Mouse (Mus musculus) MEL-GATA-1-ER (cell line): Measurements from ENCODE around the gene Tcerg1l.

Source experiments
- DNase-seq: peaks from one replicate; pipeline ENCODE4 v3.0.0-alpha.2; 2012; ENCODE audit warnings: low read depth; ENCODE audit errors: extremely low read depth

Tcerg1l gene

DNA sequence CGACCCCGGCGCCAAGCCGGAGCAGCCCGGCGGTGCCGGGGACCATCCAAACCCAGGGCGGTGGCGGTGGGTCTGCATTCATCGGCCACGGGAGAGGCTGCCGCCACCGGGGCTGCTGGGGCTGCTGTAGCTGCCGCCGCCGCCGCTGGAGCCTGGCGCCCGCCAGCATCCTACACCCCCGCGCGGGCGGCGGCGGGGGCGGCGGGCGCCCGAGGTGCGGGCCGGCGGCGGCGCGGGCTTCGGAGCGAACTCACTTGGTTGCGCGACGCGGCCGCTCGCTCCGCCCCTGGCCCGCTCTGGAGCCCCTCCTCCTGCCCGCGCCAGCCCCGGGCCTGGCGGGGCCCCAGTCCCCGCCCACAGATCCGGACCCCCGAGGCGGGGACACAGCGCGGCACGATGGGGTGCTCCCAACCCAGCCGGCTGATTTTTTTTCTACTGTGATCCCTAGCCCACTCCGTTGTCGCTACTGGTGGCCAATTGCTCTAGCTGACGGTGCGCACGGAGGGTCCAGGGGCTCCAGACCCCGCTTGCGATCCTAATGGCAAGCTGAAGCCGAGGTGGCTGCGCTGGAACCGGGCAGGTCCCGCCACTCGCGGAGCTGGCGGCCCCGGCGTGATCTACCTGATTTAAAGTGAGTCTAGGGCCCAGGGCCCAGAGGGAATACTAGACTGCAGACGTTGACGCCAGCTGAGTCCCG is at the start of gene Tcerg1l:
Gene Tcerg1l, minus strand, starts transcription at position 246 of the 697 bp plus-strand sequence.
- DNase-seq = no peak

DNA sequence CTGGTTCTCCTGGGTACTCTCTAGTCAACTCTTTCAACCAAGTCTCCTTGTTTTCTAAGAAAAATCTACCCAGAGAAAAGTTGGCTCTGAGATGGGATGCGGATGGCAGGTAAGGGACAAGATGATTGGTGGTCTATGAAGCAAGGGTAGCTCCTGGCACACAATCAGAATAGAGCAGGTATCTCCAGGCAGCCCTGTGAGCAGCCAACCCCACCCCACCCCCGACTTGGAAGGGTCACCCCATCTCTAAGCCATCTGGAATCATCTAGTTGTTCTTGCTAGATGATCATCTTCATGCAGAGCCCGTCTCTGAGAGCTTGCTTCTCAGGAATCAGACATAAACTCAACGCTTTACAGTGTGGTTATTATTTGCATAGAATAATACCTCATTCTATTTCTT is 44.6 kb upstream of the Tcerg1l start:
- DNase-seq = no peak

DNA sequence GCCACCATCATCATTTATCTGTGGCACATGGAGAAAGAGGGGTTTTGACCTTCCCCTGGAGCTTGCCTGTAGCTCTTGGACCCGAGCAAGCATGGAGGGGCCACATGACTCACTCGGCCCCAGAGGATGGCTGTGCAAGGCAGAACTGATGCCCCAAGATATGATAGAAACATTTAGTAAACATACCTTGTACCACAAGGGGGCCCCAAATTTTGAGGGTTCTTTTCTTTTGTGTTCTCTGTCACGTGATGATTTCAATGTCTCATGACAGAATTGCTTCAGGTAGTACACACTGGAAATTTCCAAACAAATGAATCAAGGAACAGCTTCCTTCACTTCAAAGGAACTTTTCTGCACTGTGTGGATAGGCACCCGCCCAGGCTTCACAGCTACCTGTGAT is 35.0 kb upstream of the Tcerg1l start:
- DNase-seq = no peak

DNA sequence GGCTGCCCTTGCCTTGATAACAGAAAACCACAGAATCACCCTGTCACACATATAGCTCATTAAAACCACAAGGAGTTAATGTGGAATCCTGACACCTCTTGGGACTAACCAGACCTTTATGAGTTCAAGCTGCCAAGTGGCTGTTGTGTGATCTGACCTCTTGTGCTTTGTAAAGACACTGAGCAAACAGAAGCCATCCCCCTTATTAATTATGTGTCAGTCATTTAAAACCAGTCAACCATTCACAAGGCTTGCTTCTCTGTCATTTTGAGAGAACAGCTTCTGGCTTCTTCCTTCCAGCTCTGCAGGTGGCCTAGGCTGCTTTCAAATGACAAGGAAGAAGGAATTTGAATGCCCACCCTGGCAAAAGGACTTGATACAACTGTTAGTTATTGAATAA is 33.9 kb upstream of the Tcerg1l start:
- no peak for DNase-seq

DNA sequence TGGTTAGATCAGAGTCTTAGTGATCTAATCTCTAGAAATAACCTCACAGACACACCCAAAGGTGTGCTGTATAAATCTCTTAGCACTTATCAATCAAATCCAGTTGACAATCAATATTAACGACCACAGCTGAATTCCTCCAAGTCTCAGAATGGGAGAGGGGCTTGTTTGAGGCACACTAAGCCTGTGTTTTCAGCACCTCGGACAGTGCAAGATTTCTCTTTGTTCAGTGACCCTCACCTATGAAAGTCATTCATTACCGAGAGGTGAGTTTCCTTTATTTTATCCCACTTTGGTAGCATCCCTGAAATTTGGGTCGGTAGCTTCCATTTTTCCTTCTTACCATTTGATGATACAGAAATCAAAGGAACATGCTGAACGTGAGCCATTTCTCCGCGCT is 32.4 kb upstream of the Tcerg1l start:
- DNase-seq = no peak

DNA sequence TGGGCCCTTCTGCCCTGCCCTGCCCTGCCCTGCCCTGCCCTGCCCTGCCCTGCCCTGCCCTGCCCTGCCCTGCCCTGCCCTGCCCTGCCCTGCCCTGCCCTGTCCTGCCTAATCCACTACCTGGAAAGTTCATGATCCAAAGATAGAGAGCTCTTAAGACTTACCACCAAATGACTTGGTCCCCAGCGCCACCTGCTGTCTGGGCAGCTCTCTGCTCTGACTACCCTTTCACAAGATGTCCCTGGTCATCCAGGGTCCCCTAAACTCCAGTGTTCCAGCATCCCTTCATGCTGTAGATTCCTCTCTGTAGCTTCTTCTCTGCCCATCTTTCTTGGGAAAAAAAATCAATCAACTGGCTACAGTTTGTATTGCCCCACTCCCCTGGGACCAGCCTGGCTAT is 31.3 kb upstream of the Tcerg1l start:
- no peak for DNase-seq

DNA sequence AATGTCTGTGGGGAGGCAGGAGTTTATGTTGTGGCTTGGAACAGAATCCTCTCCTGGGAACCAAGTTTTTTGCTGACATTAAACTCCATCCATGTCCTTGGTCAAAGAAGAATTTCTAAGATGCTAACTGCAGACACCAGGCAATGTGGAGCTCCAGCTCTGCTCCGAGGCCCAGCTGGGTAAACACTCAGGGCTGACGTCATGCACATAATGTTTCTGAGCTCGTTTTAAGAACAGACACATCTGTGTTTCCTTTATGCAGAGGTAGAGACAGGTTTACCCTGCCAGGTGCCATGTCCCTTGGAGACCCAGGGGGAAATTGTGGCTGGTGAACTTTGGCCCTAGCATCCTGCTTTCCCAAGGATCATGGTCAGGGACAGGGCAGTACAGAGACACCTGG is 29.9 kb upstream of the Tcerg1l start:
- no peak for DNase-seq

DNA sequence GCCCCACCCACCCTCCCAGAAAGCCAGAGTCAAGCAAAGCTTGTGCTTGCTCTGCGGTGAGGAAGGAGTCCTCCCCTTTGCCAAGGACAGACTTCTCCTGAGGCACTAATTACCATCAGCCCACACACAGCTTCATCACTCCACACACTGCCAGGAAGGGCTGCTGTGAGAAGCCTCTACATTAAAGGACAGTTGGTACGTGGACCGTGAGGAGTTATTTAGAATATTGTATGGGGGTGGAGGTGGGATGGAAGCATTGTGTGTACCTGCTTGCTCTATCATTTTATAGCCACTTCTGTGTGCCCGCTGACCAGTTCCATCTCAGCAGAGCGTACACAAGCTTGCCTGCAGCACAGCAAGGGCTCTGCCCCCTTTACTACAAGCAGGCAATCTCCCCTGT is 16.0 kb upstream of the Tcerg1l start:
- DNase-seq = no peak

DNA sequence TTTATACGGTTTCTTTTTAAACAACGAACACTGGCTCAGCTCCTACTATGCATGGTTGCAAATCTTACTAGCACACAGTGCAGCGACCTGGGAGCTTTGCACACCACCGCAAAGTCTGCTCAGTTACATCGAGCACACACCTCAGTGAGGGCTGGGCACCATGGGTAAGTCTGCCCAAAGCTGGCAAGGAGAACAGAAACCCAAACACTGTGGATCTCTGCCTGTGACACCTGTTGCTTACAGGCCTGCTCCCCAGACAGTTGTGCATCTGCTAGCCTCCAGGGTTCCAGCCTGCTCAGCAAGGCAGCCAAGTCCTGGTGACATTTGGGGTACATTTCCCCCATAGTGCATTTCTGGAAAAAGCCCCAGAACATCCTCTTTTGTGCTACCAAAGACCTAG is 4.1 kb upstream of the Tcerg1l start:
- DNase-seq = no peak

DNA sequence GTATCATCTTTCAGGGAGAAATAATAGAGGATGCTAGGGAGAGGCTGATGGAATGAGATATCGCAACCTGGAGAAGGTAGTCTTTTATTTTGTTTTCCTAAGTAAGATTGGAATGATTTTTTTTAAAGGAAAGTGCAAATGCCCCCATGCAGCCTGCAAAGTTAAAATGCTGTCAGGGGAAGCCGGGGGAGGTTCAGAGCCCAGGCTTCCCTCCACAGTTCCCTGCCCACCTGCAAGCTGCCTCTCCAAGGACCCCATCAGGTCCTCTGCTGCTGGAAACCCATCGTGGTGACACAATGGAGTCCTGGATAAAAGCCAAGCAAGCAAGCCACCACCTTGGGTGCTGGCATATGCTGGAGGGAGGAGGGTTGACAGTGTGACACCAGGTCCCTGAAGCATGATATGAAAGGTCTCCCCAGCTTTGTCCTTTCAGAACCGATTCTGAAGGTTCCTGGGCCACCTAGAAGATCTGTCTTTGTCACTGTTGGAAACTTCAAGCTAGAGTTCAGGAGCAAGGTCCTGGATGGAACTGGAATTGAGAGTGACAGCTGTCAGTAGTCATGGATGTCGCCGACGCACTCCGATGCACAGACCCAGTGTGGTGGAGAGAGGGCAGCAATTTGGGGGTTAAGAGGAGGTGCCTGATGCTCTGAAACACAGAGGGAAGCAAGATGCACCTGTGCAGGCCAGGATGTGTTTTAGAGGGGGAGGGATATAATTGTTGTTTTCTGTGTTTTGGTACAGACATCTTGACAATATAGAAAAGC is 3.2 kb upstream of the Tcerg1l start:
- DNase-seq = no peak

DNA sequence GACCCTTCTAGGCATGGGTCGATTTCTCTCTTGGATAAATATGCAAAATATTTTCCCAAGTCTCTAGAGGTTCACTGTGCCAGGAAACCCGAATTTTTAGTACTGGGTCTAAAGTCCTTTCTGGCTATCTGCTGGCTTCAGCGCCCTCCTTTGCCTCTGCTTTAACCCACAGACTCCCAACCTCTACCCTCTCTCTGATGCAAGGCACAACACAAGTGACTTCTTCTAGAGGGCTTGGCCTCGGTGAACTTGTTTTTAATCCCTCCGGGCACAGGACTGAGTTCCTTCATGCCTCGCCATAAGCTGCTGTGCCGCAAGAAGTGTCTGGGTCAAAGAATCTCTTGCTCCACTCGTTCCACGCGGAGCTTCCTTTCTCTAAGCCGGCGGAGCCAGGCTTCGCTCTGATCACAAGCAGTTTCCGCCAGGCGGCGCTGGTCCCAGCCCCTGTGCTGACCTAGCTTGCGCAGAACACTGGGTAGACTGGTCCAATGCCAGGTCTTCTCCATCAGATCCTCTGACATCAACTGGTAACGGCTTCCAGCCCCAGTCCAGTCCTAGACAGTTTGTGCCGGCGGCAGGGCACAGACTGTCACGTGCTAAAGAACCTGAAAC is 758 bp upstream of the Tcerg1l start:
- DNase-seq = no peak

DNA sequence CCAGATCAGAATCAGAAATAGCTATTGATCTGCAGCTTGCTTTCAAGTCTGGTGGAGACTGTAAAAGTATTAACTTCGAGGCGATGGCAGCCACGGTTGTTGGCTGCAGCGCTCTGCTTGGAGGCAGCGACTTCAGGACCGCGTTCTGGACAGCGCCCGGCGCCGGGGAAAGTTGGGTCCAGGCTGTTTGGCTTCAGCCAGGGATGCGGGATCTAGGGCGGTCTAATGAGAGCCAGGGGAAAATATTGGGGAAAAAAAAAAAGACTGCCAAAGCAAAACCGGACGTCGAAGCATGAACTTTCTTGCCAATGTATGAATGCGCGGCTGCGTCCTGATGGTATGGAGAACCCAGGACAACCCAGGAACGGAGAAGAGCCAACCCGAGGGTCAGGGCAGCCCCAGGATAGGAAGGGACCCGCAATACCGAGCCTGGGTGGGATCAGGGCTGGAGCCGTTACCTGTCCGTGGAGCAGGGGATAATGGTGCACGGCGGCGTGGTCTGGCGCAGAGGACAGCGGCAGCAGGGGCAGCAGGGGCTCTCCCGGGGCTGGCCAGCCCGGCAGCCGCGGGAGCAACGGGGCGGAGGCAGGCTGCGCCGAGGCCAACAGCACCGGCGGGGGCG is 556 bp downstream of the Tcerg1l start:
- DNase-seq = no peak

DNA sequence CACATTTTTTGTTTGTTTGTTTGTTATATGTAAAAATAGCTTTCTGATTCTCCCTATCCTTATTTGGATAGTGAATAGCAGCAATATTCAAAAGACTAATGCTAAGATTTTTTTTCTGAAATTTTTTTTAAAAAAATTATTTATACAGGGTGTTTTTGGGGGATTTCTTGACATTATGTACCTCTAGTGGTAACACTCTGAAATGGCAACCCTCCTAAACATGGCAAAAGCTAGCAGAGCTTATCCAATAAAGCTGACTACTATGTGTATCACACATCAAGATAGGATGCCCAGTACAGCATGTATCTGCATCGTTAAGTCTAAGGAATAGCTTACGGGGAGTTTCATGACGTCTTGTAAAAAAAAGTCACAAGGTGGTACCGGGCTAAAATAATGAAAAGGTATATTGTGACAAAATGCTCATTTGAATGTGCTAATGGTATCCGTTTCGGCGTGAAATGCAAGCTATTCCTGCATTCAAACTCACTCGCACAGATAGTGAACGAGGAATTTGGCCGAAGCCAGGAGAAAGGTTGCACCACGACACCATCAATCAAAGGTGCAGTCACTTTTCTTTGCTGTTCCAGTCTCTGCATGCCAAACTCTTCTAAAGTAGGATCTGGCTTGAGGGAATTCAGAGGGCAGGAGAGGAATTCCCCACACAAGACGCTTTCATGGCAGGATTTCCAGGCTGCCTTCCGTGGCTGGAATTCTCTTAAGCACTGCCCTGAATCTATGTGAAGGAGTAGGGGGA is 1.2 kb downstream of the Tcerg1l start:
- DNase-seq = no peak

DNA sequence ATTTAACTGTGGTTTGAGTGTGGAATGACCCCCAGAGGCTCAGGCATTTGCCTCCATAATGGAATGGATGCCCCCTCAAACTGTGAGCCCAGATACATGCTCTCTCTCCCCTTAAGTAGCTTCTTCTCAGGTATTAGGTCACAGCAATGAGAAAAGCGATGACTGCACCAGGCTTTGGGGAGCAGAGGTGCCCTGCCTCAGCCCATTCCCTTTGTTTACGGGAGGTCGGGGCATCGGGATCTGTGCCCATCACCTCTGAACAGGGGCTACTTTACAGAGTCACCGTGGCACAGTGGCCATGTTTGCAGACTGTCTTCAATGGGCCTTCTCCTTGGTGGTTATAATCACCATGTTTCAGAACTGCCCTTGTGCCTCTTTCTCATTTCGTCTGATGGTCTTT is 7.6 kb downstream of the Tcerg1l start:
- DNase-seq = no peak

DNA sequence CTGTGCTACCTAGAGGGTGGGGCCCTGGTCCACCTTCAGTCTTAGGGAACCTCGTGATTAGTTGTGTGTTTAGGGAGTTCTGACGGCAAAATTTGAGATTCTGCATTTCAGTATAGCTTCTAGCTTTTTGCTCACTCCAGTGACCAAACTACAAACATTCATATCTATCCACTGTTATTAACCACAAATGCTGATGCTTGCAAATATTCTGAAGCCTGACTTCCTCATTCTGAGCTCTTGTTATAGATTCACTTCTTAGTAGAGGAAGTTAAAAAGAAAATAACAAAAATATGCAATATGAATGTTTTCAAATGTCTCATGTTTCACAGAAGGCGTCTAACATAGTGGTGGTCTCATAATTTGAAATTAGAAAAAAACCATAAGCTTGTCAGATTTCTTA is 8.5 kb downstream of the Tcerg1l start:
- no peak for DNase-seq

DNA sequence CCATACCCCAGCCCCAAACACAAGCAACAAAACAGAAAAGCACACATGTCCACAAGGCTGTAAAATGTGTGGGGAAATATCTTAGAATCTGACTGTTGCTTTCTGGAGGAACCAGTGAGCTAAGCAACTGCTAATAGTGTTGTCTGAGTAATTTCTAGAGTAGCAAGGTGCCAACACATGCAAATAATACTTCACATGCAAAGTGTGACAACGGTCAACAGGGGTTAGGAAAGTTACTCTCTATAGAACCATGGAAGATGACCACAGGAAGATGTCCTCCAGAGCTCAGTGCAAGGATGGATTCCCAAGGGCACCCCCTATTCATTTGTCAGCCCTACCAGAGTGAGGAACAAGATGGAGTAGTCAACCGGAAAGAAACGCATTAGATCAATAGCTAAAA is 18.3 kb downstream of the Tcerg1l start:
- no peak for DNase-seq

DNA sequence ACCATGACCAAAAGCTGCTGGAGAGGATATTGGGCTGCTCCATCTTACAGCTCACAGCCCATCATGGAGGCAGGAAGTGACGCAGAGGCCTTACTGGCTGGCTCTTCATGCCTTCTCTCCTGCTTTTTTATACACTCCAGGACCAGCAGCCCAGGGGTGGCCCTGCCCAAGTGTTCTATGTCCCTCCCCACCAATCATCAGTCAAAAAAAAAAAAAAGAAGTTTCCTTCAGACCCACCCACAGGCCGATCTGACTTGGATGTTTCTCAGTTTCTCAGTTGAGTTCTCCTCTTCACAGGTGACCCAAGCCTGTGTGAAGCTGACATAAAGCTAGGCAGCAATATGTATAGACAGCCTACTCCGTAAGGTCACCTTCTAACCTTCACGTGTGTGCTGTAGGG is 19.0 kb downstream of the Tcerg1l start:
- no peak for DNase-seq

DNA sequence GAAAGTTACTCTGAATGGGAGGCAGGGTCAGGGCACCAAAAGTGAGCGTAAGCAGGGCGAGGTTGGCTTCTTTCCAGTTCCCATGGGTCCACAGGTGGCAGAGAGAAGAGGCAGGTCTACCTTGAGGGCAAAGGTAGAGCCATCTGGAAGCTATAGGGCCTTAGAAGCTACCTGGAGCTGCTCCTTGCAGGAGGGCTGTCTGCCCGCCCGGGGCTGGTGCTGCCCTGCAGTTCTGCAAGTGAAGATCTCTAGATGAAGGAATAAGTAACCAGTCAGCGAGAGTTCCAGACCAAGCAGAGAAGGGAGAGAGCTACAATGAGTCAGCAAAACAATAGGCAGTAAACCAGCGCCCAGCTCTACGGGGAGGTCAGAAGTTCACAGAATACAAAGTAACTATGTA is 22.0 kb downstream of the Tcerg1l start:
- DNase-seq = no peak

DNA sequence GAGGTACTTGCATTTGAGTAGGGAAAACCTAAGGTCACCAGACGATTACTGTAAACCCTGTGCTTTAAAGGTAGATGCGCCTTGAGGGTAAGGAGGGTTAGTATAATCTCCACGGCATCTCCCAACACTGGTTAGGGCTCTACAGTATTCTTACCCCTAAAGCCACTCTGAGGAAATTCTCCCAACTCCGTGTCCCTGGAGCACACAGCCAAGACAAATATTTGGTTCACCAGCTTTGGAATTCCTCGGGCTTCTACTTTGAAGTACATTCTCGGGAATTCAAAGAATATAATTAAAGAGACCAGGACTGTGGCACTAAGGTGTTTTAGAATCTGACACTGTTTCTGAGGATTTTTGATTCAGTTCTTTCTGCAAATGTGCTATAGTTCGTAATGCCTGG is 23.2 kb downstream of the Tcerg1l start:
- no peak for DNase-seq

DNA sequence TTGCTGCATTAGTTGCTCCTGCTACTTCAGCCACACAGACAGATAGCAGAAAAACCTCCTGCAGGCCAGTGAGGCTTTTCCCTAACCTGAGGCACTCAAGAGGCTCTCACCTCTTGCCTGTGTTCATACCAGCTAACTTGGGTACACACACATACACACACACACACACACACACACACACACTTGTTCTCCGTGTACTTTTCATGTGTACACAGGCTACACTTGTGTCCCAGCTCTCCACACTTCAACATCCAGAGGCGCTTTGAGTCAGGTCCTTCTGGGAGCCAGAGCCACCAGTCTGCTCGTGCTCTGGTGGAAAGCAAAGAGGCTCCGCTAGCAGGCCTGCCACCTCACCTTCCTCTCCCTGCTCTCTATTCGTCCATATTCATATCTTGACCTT is 24.0 kb downstream of the Tcerg1l start:
- DNase-seq = no peak

DNA sequence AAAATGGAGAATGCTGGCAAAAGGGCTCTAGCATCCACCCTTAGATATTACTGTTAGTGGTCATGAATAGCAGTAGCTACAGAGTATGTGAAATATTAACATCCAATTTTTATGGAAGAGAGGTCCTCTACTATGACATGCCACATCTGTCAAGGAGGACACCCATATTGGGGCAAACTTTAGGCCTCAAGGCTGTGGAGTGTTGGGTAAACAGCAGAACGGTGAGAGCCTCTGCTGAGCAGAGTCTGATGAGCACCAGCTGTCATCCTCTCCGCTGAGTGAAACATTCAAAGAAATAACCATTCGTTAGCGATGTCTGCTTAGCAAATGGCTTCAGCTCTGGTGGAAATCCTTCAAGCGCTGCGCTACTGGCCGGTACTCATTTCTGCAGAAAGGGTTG is 30.0 kb downstream of the Tcerg1l start:
- DNase-seq = no peak

DNA sequence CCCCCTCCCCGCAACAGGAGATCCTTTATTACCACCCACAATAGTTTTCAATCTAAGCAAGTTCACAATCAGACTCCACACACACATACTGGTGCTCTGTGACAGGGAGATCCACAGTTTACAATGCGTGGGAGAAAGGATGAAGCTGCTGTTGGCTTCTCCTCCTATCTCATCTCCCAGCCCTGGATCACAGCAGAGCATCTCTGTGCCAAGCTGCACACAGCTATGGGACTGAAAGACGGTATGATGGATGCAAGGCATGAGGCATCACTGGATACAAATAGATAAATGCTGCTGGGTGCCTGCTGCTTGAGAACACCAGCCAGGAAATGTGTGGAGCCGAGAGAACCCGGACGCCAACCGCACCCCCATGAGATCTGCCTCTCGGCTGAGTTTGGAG is 32.0 kb downstream of the Tcerg1l start:
- DNase-seq = no peak
